Mouse (Mus musculus) mouse trophoblast stem cell (cell line): ENCODE data around the gene Grrp1.
"Not testable (repeated sequence)": the region's sequence is repeated elsewhere in the genome, so short reads cannot be mapped to it uniquely, and the experiment has no call there.

ENCODE experiments used
- in situ Hi-C, 2 experiments: fragments of 300-500 bp; cut with MseI, MboI; formaldehyde crosslinking; loops; 2 replicates in 1 of 2; 3 replicates in 1 of 2; pipeline ENCODE4 v1.15.1; 2025

Grrp1 gene

GRCm38 (mm10) chr4:134271979-134272378, 18.1 kb upstream of the Grrp1 start:
- in situ Hi-C loops: no loop called here

- in situ Hi-C loops: not testable (repeated sequence)
Observed at GRCm38 (mm10) chr4:134269622-134270021, 15.7 kb upstream of the Grrp1 start.

- in situ Hi-C loops: no loop called here
Observed at GRCm38 (mm10) chr4:134268102-134268655, 14.3 kb upstream of the Grrp1 start.

GRCm38 (mm10) chr4:134265860-134266585, 12.1 kb upstream of the Grrp1 start:
- in situ Hi-C loops: no loop called here

GRCm38 (mm10) chr4:134263191-134263590, 9.3 kb upstream of the Grrp1 start:
- in situ Hi-C loops: no loop called here

GRCm38 (mm10) chr4:134258354-134258753, 4.4 kb upstream of the Grrp1 start:
- in situ Hi-C loops: loop anchor here in 1 of 2 experiments (5.0 kb wide), 1 partner anchor 34 kb away; no protein-coding TSS in a partner anchor

GRCm38 (mm10) chr4:134257198-134258009, 3.5 kb upstream of the Grrp1 start:
- in situ Hi-C loops: loop anchor here in 1 of 2 experiments (5.0 kb wide), 1 partner anchor 35 kb away; no protein-coding TSS in a partner anchor

GRCm38 (mm10) chr4:134256407-134257197, 2.7 kb upstream of the Grrp1 start:
- in situ Hi-C loops: loop anchor here in 1 of 2 experiments (5.0 kb wide), 1 partner anchor 36 kb away; no protein-coding TSS in a partner anchor

- in situ Hi-C loops: loop anchor here in 1 of 2 experiments (5.0 kb wide), 1 partner anchor 36 kb away; no protein-coding TSS in a partner anchor
Observed at GRCm38 (mm10) chr4:134255854-134256253, 1.9 kb upstream of the Grrp1 start.

- in situ Hi-C loops: loop anchor here in 1 of 2 experiments (5.0 kb wide), 1 partner anchor 37 kb away; no protein-coding TSS in a partner anchor
Observed at GRCm38 (mm10) chr4:134254835-134255234, 929 bp upstream of the Grrp1 start.

GRCm38 (mm10) chr4:134252911-134253721, 790 bp downstream of the Grrp1 start:
- in situ Hi-C loops: no loop called here

GRCm38 (mm10) chr4:134252131-134252910, 1.6 kb downstream of the Grrp1 start:
- in situ Hi-C loops: no loop called here

GRCm38 (mm10) chr4:134251241-134252130, 2.4 kb downstream of the Grrp1 start:
- in situ Hi-C loops: no loop called here

GRCm38 (mm10) chr4:134250930-134251240, 3.0 kb downstream of the Grrp1 start:
- in situ Hi-C loops: no loop called here

- in situ Hi-C loops: no loop called here
Observed at GRCm38 (mm10) chr4:134250116-134250929, 3.6 kb downstream of the Grrp1 start.

- in situ Hi-C loops: no loop called here
Observed at GRCm38 (mm10) chr4:134249651-134250050, 4.3 kb downstream of the Grrp1 start.

- in situ Hi-C loops: no loop called here
Observed at GRCm38 (mm10) chr4:134246719-134247258, 7.1 kb downstream of the Grrp1 start, which contains the start of gene Gm30191. Gene Gm30191, plus strand, starts transcription at chr4:134246935.
